Mouse (Mus musculus) E14TG2a.4 (cell line): Measurements from ENCODE around the gene Gramd1b.

Experiments used
- CTCF ChIP-seq: conservative IDR thresholded peaks from 2 replicates; pipeline ENCODE4 v1.5.1; 2014; ENCODE audit warnings: low read length
- NANOG ChIP-seq: IDR thresholded peaks from 2 replicates; pipeline ENCODE4 v1.6.1; 2014; ENCODE audit warnings: borderline replicate concordance, low read length, mixed read lengths
- POU5F1 ChIP-seq: IDR thresholded peaks from 2 replicates; pipeline ENCODE4 v1.6.1; 2014; ENCODE audit warnings: low read length, borderline replicate concordance

DNA sequence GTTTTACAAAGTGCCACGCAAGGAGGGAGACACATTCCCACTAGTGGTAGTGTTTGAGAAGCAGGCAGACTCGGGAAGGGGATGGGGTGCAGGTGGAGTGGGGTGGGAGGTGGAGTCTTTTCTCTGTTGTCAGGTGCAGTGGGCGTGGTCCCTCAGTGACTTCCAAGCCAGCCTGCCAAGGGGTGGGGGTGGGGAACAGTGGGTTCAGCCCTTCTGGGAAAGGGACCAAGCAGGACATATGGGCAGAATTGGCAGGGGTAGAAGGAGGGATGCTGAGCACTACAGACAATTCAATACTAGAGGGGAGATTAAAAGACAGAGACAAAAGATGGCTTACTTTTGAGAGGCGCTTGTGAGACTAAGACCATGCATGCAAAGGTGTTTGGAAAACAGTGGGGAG is 198.9 kb downstream of the Gramd1b start:
- TF ChIP-seq CTCF = no peak
- no peak for TF ChIP-seq NANOG
- TF ChIP-seq POU5F1 = no peak
